In the genomic region with DNA sequence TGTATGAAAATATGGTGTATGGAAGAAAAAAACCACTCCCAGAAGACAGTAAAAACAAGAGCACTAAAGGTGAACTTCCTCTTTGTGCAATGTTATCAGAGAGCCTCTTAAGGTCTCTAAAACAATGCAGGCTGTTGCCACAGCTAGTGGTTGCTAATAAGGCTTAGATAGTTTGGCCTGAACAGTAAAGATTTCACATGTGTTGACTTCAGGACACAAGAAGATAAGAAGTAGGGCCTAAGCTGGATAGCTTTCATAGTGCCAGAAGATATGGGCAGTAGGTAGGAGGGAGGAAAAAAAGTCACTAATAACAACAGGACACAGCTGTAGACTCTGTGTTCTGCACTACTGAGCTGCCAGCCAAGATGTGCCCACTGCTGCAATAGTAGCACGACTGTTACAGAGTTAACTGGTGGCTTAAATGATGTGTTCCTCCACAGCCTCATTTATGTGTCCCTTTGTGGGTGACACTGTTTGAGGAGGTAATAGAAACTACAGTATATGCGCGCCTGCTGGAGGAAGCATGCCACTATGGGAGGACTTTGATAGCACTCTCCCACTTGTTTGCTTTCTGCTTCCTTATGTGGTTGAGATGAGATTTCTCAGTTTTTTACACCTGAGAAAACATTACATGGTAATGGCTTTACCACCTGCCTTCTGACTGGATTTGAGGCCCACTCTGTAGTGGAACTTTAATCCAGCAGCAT, we compare ENCODE assay signal across 14 mouse cellular contexts. TPM values are rescaled to one million over a fixed set of nuclear protein-coding genes. Genes with fewer than 3 reads are reported as not detected.
DNase-seq lines count a peak whose midpoint lies in the region; ATAC-seq and TF ChIP-seq lines count a peak whose summit lies in the region.
"Had no signal": no experiment of that assay in that cellular context is flagged by ENCODE, and none has a peak within 500 bp of the region (broad histone marks: within the 10 kb centered on the region; RNA-seq: fewer than 3 reads in every experiment).

No protein-coding gene starts in this region.

- DNase-seq in heart, adult 8-10 months (ENCODE audit: low spot score), result no peak
- no peak for DNase-seq in G1E (ENCODE audit: low spot score)
- DNase-seq in right cerebral cortex, postnatal 36 days (ENCODE audit: low spot score in 2 of 2), result no peak
- DNase-seq: lung, postnatal 10 days; thymus, postnatal 14 days had no signal

- no peaks in the 10 kb centered on the region for H3K9me3 ChIP-seq in heart, embryonic 12.5 days (replicated peaks)
- H3K9me3 ChIP-seq in G1E (replicated peaks), result peaks cover 6% of the 10 kb centered on the region; the same call in 1 of the 2 replicates
- H3K9me3 ChIP-seq in forebrain, embryonic 16.5 days (ENCODE audit: control insufficient read depth, low read length), result peaks cover 3% of the 10 kb centered on the region; the same call in 1 of the 2 replicates
- no peaks in the 10 kb centered on the region for H3K9me3 ChIP-seq in forebrain, embryonic 12.5 days
- H3K9me3 ChIP-seq: embryonic facial prominence, embryonic 15.5 days had no signal

- 75% methylated on average over 3 of the region's 3 CpGs for WGBS in heart, embryonic 12.5 days
- 96% methylated on average over 3 of the region's 3 CpGs for WGBS in forebrain, embryonic 16.5 days
- 91% methylated on average over 3 of the region's 3 CpGs for WGBS in forebrain, embryonic 12.5 days

- H3K9ac ChIP-seq in heart, embryonic 12.5 days, result no peak overlapping the region
- H3K9ac ChIP-seq in forebrain, embryonic 16.5 days (replicated peaks; ENCODE audit: low read depth, low read length), result no peak overlapping the region
- H3K9ac ChIP-seq in forebrain, embryonic 12.5 days, result no peak overlapping the region
- H3K9ac ChIP-seq: embryonic facial prominence, embryonic 15.5 days; midbrain, embryonic 13.5 days had no signal

- no peaks in the 10 kb centered on the region for H3K36me3 ChIP-seq in heart, embryonic 12.5 days
- peaks cover 2% of the 10 kb centered on the region for H3K36me3 ChIP-seq in G1E (replicated peaks)
- no peaks in the 10 kb centered on the region for H3K36me3 ChIP-seq in forebrain, embryonic 16.5 days (ENCODE audit: control insufficient read depth, insufficient read depth)
- H3K36me3 ChIP-seq in forebrain, embryonic 12.5 days (replicated peaks), result no peaks in the 10 kb centered on the region
- H3K36me3 ChIP-seq: embryonic facial prominence, embryonic 15.5 days; midbrain, embryonic 13.5 days had no signal

- TF ChIP-seq CTCF in G1E (IDR thresholded peaks at IDR 0.05; ENCODE audit: low read depth, low read length), result no peak

- no peak overlapping the region for H3K4me3 ChIP-seq in heart, embryonic 12.5 days
- no peak overlapping the region; the same call in 1 of the 2 replicates for H3K4me3 ChIP-seq in G1E (ENCODE audit: low read depth, low read length)
- no peak overlapping the region for H3K4me3 ChIP-seq in forebrain, embryonic 16.5 days (replicated peaks; ENCODE audit: low read length)
- no peak overlapping the region for H3K4me3 ChIP-seq in forebrain, embryonic 12.5 days (replicated peaks)
- H3K4me3 ChIP-seq: embryonic facial prominence, embryonic 15.5 days; midbrain, embryonic 13.5 days had no signal

- no peaks in the 10 kb centered on the region for H3K27me3 ChIP-seq in heart, embryonic 12.5 days (replicated peaks)
- H3K27me3 ChIP-seq in G1E (ENCODE audit: insufficient read depth, low read length), result no peaks in the 10 kb centered on the region
- H3K27me3 ChIP-seq in forebrain, embryonic 16.5 days (replicated peaks; ENCODE audit: control insufficient read depth, insufficient read depth, low read length), result no peaks in the 10 kb centered on the region
- no peaks in the 10 kb centered on the region for H3K27me3 ChIP-seq in forebrain, embryonic 12.5 days
- H3K27me3 ChIP-seq: embryonic facial prominence, embryonic 15.5 days; midbrain, embryonic 13.5 days had no signal

- no peak overlapping the region for H3K4me2 ChIP-seq in heart, embryonic 12.5 days
- H3K4me2 ChIP-seq in forebrain, embryonic 16.5 days (ENCODE audit: low read length), result no peak overlapping the region
- no peak overlapping the region for H3K4me2 ChIP-seq in forebrain, embryonic 12.5 days
- H3K4me2 ChIP-seq: embryonic facial prominence, embryonic 15.5 days; midbrain, embryonic 13.5 days had no signal

- peak; percentile 42; the same call in 1 of the 2 replicates for ATAC-seq in heart, embryonic 12.5 days (ENCODE audit: insufficient number of reproducible peaks, low FRiP score)
- ATAC-seq in G1E (ENCODE audit: extremely low read depth, insufficient number of reproducible peaks, low FRiP score, poor library complexity, severe bottlenecking), result peak; percentile 96
- ATAC-seq in hematopoietic stem cell, adult 5-6 weeks (replicated peaks in 1 of 2; ENCODE audit: insufficient read depth in 1 of 2, low FRiP score in 2 of 2, low TSS enrichment in 1 of 2, low read depth in 1 of 2, poor library complexity in 2 of 2, severe bottlenecking in 2 of 2), result peak; percentile 78 to 83
- ATAC-seq in megakaryocyte progenitor cell, adult 5-6 weeks (replicated peaks; ENCODE audit: poor library complexity), result peak; percentile 96
- ATAC-seq in forebrain, embryonic 16.5 days, result no peak
- ATAC-seq in forebrain, embryonic 12.5 days (ENCODE audit: low FRiP score), result no peak
- ATAC-seq: hindbrain, embryonic 16.5 days; midbrain, embryonic 13.5 days had no signal

- peaks cover 6% of the 10 kb centered on the region; the same call in 1 of the 2 replicates for H3K4me1 ChIP-seq in heart, embryonic 12.5 days (replicated peaks)
- peaks cover 33% of the 10 kb centered on the region for H3K4me1 ChIP-seq in G1E (ENCODE audit: insufficient read depth, low read depth, low read length)
- no peaks in the 10 kb centered on the region for H3K4me1 ChIP-seq in forebrain, embryonic 16.5 days (replicated peaks; ENCODE audit: control insufficient read depth, insufficient read depth, low read length)
- no peaks in the 10 kb centered on the region for H3K4me1 ChIP-seq in forebrain, embryonic 12.5 days
- H3K4me1 ChIP-seq: embryonic facial prominence, embryonic 15.5 days; midbrain, embryonic 13.5 days had no signal

- H3K27ac ChIP-seq in heart, embryonic 12.5 days (ENCODE audit: poor library complexity, severe bottlenecking), result no peak overlapping the region
- H3K27ac ChIP-seq in forebrain, embryonic 16.5 days (ENCODE audit: low read length), result no peak overlapping the region
- H3K27ac ChIP-seq in forebrain, embryonic 12.5 days, result no peak overlapping the region
- H3K27ac ChIP-seq: embryonic facial prominence, embryonic 15.5 days; kidney, postnatal 0 days; midbrain, embryonic 13.5 days had no signal

RNA-seq across cellular contexts. Expression of a gene that starts 17.0 kb away (rescaled TPM):
- polyA plus RNA-seq in heart, embryonic 12.5 days (2016; fragmentation: Nextera tagmentation; extraction: Ambion mirVana), result 38.5 and 39.9 TPM in 2 replicates
- 10 to 100 TPM; 15.2 to 19.9 (median 18.5) TPM for total RNA-seq in heart, adult 8-10 months (2022)
- total RNA-seq in G1E (2014; fragmentation: Nextera tagmentation), result 94.6 and 95.6 TPM in 2 replicates
- 54.5 and 58.7 TPM in 2 replicates for total RNA-seq in G1E (2017)
- polyA plus RNA-seq in G1E (2012), result 31.9 and 36.5 TPM in 2 replicates
- 24.6 and 36.2 TPM in 2 replicates for total RNA-seq in hematopoietic stem cell, adult 5-6 weeks (2017)
- 48.4 and 53.3 TPM in 2 replicates for total RNA-seq in megakaryocyte progenitor cell, adult 5-6 weeks (2015)
- total RNA-seq in megakaryocyte progenitor cell, adult 5-6 weeks (2017), result 23.4 and 29.6 TPM in 2 replicates
- polyA plus RNA-seq in forebrain, embryonic 16.5 days (2015; fragmentation: Nextera tagmentation; extraction: Ambion mirVana), result 22.1 and 23.4 TPM in 2 replicates
- 33.8 and 36.9 TPM in 2 replicates for polyA plus RNA-seq in forebrain, embryonic 12.5 days (2016; fragmentation: Nextera tagmentation; extraction: Ambion mirVana)

RNA-seq across cellular contexts. Expression of a gene that starts 59.1 kb away (rescaled TPM):
- polyA plus RNA-seq in heart, embryonic 12.5 days (2016; fragmentation: Nextera tagmentation; extraction: Ambion mirVana), result 35.5 and 38.5 TPM in 2 replicates
- total RNA-seq in heart, adult 8-10 months (2022), result 10 to 100 TPM; 20.0 to 29.5 (median 25.0) TPM
- 75.7 and 101 TPM in 2 replicates for total RNA-seq in G1E (2014; fragmentation: Nextera tagmentation)
- 48.2 and 48.5 TPM in 2 replicates for total RNA-seq in G1E (2017)
- polyA plus RNA-seq in G1E (2012), result 1.5 and 1.9 TPM in 2 replicates
- total RNA-seq in hematopoietic stem cell, adult 5-6 weeks (2017), result 18.4 and 26.0 TPM in 2 replicates
- total RNA-seq in megakaryocyte progenitor cell, adult 5-6 weeks (2015), result 18.9 and 25.0 TPM in 2 replicates
- 16.6 and 18.8 TPM in 2 replicates for total RNA-seq in megakaryocyte progenitor cell, adult 5-6 weeks (2017)
- polyA plus RNA-seq in forebrain, embryonic 16.5 days (2015; fragmentation: Nextera tagmentation; extraction: Ambion mirVana), result 2.6 and 3.5 TPM in 2 replicates
- polyA plus RNA-seq in forebrain, embryonic 12.5 days (2016; fragmentation: Nextera tagmentation; extraction: Ambion mirVana), result 3.3 and 3.7 TPM in 2 replicates

Comparison
In these comparisons a context has a peak if more than half of its experiments do, and no peak if none do; other contexts are left out.
1. ATAC-seq: peak in heart, embryonic 12.5 days (single experiment), G1E (single experiment), hematopoietic stem cell, adult 5-6 weeks (2 of 2) and megakaryocyte progenitor cell, adult 5-6 weeks (single experiment); none in forebrain, embryonic 16.5 days (single experiment) and forebrain, embryonic 12.5 days (single experiment).